Mouse (Mus musculus) left cerebral cortex, postnatal 14 days (tissue): ENCODE results near the gene Palm. TPM values are rescaled to one million over a fixed set of nuclear protein-coding genes. Genes with fewer than 3 reads are reported as not detected.
"Not testable (repeated sequence)": the region's sequence is repeated elsewhere in the genome, so short reads cannot be mapped to it uniquely, and the experiment has no call there.

ENCODE experiments used
- DNase-seq, 2 experiments: peaks; one replicate each; pipeline ENCODE4 v3.0.0; 2021 to 2022; ENCODE audit warnings: low spot score in 2 of 2, mixed read lengths in 1 of 2
- intact Hi-C: fragments of 180-260 bp; cut with DNase I; formaldehyde crosslinking; loops from one replicate; pipeline ENCODE4 v1.15.1; 2025
- long read RNA-seq, 2 experiments: library from polyadenylated mRNA; stranded (forward); transcript quantifications; one replicate each; pipeline ENCODE4 v2.0.0; 2021
- total RNA-seq, 2 experiments: library from RNA; stranded (reverse); gene quantifications; 2 replicates each; pipeline ENCODE4 v1.2.3; 2021

Gene Palm
- total RNA-seq: 100 to 1,000 TPM; 398 to 410 TPM
- long read RNA-seq, experiment 1, transcript Palm-201 (9 exons, 2,651 nt): minor isoform, 28 of 511 reads
- long read RNA-seq, experiment 1, transcript Palm-202 (8 exons, 2,519 nt): major isoform, 404 of 511 reads
- long read RNA-seq, experiment 1, partial matches to known transcripts: 17 of 511 reads
- long read RNA-seq, experiment 1, other reads (novel, unspliced or antisense): 61 of 511 reads
- long read RNA-seq, experiment 2, transcript Palm-202 (8 exons, 2,519 nt): major isoform, 396 of 491 reads
- long read RNA-seq, experiment 2, transcript Palm-201 (9 exons, 2,651 nt): minor isoform, 22 of 491 reads
- long read RNA-seq, experiment 2, partial matches to known transcripts: 15 of 491 reads
- long read RNA-seq, experiment 2, other reads (novel, unspliced or antisense): 55 of 491 reads

DNA sequence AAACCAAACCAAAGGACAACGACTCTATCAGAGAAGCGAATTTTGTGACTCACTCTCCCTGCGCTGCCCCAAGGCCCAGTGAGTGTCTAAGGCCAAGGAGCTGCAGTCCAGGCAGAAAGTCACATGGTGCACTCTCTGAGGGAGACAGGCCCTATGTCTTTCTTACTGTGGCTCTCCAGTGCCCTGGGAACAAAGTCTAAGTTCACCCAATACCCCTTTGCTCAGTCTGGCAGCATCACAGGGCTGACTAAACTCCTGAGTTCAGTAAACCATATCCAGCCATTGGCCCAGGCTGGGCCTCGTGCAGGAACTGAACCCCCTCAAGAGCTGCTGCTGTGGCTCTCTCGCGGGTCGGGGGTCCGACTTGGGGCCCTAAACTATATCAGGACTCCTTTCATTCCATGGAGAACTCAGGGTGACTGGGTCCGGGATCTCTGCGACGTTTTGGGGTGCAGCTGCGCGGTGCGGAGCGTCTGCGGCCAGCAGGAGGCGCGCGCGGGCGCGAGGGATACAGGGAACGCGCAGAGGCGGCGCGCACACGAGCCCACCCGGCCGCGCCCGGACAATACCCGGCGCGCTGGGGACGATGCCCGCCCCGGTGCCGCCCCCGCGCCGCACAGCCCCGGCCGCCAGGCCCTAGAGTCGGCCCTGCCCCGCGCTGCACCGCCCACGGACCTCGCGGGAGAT lies at the start of gene Palm:
Gene Palm, plus strand, starts transcription at position 522 of the 687 bp plus-strand sequence.
- peak; percentile 76 to 88 for DNase-seq
- intact Hi-C loops: loop anchor here (1.0 kb wide), 1 partner anchor 19 kb away; no protein-coding TSS in a partner anchor

DNA sequence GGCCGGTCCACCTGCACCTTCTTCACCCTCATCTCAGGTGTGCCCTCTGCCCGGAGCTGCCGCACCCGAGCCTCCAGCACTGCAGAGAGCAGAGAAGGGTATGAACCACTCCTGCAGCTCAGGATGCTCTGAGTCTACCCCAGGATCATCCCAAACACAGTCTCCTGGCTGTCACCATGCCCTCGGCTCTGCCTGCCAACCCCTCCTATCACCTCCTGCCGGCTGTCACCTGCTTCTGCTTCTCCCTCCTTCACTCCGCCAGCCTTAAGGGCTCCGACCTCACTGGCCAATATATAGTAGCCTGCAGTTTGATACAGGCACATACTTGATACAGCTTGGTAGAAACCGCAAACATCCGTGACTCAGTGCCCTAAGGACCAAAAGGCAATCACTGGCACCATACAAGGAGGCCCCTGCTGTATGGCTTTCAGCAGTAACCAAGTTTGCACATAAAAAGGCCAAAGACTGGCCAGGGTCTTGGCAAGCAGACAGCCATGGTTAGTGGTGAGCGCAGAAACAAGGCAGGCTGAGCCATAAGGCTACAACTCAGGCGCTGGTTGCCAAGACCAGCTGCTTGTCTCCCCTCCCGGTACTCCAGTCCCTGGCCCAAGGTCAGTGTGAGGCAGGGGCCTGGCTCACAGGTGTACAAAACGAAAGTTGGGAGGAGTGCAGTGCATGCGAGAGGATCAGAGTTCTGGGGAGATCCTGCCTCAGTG lies 49.6 kb upstream of the Palm start:
- intact Hi-C loops: no loop called here
- no peak for DNase-seq

DNA sequence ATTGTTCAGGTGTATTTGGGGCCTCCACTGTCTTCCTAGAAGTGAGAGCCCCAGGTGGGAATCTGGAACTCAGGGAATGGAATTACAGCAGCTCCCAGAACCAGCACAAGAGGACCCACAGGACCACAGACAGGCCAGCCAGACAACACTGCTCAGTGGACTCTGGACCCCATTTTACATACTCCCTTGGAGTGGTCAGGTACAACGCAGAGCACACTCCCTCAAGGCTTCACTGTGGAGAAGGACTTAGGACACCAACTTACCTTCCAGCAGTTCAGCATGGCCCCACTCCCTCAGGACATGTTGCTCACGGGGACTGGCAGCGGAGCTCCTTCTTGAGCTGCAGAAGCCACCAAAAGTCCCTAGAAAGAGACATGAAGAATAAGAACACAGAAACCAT lies 48.0 kb upstream of the Palm start:
- intact Hi-C loops: no loop called here
- no peak for DNase-seq

DNA sequence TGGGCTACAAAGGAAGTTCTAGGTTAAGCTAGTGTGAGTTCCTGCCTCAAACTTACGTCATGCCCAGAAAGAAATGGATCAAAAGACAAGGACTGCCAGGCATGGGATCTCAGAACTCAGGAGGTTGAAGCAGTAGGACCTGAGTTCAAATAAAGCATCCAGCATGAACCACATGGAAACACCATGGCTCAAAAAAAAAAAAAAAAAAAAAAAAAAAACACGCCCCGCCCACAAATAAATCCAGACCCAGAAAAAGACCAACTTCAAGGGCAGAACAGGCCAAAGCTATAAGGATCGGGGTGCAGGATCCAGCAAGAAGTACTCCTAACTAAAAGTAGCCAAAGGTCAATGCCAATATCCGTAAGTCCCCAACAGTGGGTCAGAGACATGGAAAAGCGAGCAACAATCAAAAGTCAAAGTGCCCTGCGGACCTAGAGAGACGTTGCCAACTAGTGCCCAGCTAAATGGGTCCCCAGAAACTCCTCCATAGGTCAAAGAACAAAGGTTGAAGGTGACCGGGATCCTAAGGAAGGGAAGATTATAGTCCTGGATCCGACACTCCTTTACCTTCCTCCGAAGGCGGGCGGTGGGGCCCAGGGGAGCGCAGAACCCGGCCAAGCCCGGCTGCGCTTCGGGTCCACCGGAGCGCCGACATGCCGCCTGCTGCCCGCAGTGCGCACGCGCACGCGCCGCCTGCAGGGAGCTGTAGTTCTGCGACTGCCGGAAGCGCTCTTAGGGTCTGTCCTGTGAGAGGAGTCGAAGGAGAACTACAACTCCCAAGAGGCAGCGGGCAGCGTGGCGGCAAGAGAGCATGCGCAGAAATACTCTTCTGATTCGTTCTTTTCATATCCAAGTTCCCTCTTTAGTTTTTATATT lies 47.2 kb upstream of the Palm start, which contains the start of gene Polrmt:
Gene Polrmt, minus strand, starts transcription at position 684 of the 876 bp plus-strand sequence.
- DNase-seq: peak; percentile 98 to 99
- intact Hi-C loops: no loop called here

DNA sequence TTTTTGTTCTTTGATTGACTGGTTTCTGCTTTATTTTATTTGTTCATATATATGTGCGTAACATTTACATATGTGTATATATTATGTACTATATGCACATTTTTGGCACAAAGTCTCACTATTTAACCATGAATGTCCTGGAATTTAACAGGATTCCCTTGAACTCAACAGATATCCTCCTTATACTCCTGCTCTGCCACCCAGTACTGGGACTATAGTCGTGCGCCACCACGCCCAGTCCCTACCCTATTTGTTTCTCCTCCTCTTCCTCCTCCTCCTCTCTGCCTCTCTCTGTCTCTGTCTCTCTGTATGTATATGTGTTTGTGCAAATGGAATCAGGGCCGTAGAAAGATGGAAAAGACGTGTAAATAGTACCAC lies 46.6 kb upstream of the Palm start:
- no peak for DNase-seq
- intact Hi-C loops: no loop called here

DNA sequence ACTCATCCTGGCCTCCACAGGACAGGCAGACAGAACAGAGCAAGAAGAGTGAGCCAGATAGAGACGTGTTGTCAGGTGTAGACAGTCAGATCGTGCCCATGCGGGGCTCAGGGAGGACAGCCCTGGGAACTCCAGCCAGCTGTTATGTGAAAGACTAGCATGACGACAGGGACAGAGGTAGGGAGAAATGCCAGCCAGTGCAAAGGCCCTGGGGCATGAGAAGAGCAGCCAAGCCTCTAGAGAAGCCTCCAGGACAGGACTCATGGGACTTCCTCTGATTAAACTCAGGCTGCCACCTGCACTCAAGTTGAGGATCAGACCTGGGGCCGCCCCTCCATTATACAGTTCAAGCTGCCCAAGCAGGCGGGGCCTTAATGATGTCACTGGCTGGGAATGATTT lies 44.9 kb upstream of the Palm start:
- intact Hi-C loops: no loop called here

DNA sequence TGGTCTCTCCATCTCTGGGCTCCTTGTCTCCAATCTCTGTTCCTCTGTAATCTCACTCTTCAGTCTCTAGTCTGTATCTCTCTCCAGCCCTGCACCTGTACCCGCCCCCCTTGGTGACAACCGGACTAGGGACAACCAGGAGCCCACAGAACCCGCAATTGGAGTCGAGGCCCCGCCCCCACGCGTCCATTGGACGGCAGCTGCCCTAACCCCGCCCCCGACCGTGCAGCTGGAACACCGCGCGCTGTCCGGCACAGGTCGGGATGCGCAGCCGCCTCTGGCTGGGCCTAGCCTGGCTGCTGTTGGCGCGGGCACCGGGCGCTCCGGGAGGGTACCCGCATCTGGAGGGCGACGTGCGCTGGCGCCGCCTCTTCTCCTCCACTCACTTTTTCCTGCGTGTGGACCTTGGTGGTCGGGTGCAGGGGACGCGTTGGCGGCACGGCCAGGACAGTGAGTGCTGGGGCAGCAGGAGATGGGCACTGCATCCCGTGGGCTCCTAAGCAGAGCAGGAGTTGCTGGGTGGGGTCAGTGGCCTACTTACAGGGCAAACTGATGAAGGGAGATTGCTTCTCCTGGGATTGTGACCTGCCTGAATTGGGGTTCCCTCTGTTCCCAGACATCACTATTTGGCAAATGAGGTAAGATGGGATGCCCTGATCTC lies 38.4 kb upstream of the Palm start, which contains the start of gene Fgf22:
Gene Fgf22, plus strand, starts transcription at position 221 of the 661 bp plus-strand sequence.
- peak in 1 of 2 experiments; percentile 64 for DNase-seq

More for the DNA sequence above, 44.9 kb upstream of the Palm start:
- no peak for DNase-seq

DNA sequence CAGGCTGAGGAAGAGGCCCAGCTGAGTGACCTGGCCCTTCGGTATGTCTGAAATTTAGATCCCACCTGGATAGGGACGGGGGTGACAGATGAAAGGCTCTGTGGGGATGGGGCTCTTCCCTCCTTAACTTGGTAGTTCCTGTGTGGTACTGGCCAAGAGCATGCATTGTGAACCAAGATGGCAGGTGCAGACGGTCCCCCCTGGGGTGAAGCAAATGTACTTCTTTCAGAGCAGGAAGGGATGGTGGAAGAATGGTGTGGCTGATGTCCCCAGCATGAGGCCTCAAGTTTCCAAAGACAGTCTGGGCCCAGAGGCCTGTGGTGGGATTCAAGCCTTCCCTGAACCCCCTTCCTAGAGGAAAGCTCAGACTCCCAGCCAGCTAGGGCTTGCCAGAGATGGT lies 37.5 kb upstream of the Palm start:
- no peak for DNase-seq
- intact Hi-C loops: no loop called here

More for the DNA sequence above, 38.4 kb upstream of the Palm start, which contains the start of gene Fgf22:
- intact Hi-C loops: no loop called here

DNA sequence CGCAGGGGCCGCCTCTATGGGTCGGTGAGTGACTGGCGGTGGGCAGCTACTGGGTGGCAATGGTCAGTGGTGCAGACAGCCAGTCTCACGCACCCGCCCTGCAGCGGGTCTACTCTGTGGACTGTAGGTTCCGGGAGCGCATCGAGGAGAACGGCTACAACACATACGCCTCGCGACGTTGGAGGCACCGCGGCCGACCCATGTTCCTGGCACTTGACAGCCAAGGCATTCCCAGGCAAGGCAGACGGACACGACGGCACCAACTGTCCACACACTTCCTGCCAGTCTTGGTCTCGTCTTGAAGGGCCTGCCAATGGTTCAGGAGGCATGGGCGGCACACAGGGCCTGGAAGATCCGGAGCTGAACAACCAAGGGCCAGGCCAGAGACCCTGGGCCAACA lies 36.7 kb upstream of the Palm start:
- intact Hi-C loops: no loop called here
- DNase-seq: no peak

DNA sequence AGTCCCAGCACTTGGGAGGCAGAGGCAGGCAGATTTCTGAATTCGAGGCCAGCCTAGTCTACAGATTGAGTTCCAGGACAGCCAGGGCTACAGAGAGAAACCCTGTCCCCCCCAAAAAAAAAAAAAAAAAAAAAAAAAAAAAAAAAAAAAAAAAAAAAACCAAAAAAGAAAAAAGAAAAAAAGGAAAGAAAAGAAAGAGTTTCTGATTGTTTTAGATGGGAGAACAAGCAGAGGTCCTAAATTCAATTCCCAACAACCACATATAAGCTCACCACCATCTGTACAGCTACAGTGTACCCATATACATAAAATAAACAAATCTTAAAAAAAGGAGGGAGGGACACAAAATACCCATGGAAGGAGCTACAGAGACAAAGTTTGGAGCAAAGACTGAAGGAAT lies 33.7 kb upstream of the Palm start:
- intact Hi-C loops, DNase-seq: not testable (repeated sequence)

DNA sequence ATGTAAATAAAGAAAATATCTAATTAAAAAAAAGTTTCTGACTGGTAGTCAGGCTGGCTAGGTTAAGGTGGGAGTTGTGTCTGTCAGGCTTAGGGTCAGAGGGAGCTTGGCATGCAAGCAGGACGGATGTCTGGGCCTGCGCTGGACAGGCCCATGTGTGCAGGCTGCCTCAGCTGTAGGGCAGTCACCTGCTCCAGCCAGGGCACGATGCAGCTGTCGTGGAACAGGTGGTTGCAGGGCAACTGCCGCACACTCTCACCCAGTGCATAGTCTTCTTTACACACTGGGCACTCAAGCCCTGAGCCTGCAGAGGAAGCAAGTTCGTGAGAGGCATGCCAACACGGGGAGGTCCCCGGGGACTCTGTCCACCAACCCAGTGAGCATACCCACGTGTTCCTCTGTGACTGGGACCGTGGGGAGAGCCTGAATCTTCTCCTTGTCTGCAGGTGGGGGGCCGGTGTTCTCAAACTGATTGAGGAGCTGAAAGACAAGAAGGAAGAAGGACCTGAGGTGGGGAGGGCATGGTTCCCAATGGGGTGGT lies 32.7 kb upstream of the Palm start:
- DNase-seq: no peak
- intact Hi-C loops: no loop called here

DNA sequence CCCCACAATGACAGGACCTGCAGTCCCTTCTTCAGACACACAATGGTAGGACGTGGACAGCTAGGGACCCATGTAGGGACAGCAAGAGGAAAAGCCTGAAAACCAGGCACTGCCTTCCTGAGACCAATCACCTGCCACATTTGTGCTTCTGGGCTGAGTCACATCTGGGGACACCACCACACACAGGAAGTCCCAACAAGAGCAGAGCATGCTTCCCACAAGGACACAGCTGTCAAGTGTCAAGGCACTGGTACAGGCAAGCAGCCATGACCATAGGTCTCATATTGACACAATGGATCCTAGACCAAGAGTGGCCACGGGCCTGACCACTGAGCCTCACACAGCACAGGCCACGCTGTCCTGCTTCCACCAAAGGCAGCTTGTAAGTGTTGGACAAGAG lies 30.5 kb upstream of the Palm start:
- DNase-seq: no peak
- intact Hi-C loops: no loop called here

DNA sequence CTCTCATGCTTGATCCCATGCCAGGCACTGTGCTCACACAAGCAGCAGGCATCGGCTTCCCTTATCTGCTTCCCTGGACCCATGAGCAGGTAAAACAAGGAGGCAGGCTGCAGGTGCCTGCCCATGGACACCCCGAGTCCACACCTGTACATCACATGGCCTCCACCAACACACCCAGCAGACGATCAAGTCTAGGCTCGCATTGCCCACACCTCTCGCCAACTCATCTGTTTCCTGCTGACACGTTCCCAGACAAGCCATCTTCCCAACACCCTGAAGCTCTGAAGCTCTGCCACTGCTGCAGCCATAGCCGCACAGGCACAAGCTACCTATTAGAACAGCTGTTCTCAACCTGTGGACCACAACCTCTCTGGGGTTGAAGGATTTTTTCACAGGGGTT lies 29.1 kb upstream of the Palm start:
- intact Hi-C loops: no loop called here
- no peak for DNase-seq

DNA sequence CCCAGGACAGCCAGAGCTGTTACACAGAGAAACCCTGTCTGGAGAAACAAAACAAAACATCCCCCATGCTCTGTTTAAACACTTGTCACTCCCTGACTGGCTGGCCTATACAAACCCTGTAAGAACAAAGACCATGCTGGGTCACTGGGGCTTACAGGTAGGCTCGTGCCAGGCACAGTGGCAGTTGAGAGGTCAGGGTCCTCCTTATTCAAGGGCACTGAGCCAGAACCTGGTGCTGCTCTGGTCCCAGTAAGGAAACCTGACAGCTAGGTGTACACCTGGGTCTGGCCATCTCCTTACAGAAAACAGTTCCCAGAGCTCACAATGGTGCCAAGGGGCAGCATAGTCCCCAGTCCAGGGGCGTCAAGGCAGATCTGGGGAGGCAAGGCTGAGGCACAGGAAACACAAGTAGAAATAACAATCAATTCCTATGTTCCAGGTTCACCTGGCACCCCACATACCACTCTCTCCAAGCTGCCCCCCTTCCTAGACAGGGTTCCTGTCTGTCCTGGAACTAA lies 28.1 kb upstream of the Palm start:
- intact Hi-C loops: no loop called here
- DNase-seq: no peak

DNA sequence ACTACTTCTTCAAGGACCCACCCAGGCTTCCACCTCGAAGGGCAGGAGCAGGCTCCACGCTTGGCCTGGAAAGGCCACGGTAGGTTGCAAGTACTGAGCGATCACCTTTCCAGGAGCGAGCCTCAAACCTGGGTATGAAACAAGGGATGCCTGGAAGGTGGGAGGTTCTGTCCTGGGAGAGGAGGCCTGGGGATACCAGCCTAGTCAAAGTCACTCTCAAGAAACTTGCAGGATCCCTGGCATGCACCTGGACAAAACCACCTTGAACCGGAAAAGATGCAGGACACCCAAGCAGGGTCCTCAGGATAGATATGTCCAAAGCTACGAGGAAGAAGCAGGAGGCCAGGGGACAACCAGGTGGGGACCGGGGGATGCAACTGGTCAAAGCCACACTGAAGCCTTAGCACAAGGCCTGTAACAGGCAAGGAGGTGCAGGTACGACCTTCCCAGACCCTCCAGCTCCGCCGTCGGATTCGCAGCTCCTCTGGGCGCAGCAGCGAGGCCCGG lies 27.3 kb upstream of the Palm start:
- DNase-seq: no peak
- intact Hi-C loops: no loop called here

DNA sequence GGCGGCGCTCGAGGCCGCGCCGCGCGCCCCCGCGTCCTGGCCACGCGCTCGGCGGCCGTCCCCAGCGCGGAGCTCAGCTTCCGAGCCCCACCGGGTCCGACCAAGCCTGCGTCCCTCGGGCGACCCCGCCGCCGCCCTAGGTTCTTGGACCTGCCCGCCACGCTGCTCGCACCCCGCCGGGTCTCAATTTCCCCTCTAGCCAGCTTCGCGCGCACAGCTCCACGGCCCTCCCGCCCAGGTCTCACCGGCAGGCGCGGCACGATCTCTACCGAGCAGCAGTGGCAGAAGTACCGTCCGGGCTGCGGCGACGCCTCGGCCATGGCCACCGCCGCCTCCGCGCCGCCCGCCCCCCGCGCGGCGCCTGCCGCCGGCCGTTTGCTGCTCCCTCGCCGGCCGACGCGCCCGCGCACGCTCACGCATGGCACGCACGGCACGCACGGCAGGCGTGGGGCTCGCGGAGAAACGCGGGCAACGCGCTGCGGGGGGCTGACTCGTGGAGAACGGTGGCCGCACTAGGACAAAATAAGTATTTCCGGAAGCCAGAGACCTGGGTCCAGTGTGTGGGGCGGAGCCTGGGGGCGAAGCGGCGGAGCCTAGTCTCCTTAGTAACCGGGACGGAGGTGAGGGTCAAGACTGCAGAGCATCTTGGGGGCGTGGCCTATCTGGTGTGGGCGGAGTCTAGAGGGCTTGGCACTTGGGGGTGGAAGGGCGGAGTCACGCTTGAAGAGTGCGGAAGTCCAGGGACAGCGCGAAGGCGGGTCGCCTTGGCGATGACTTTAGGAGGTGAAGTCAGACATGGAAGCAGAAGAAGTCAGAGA lies 26.7 kb upstream of the Palm start, which contains the start of gene Rnf126:
Gene Rnf126, minus strand, starts transcription at position 445 of the 818 bp plus-strand sequence.
- intact Hi-C loops: no loop called here
- DNase-seq: peak; percentile 99
